Mouse (Mus musculus) MEL (cell line): ENCODE data around the gene Ryr1. TPM values are rescaled to one million over a fixed set of nuclear protein-coding genes. Genes with fewer than 3 reads are reported as not detected.

Experiments used
- DNase-seq: peaks from one replicate; pipeline ENCODE4 v3.0.0; 2011; ENCODE audit warnings: low read depth, low spot score
- H3K27ac ChIP-seq: 2 replicates; pipeline ENCODE4 v1.5.1; 2012; ENCODE audit warnings: low read depth, mild to moderate bottlenecking, control low read depth, low read length, moderate library complexity; ENCODE audit not compliant: control insufficient read depth
- H3K27me3 ChIP-seq, 2 experiments: fragments of 150-350 bp in 1 of 2; sonication (generic) in 1 of 2; 2 replicates each; pipeline ENCODE4 v1.6.1; 2012; ENCODE audit warnings: low read length in 2 of 2, mild to moderate bottlenecking in 2 of 2, improper control_type of control experiment in 1 of 2, moderate library complexity in 1 of 2; ENCODE audit not compliant: insufficient read depth in 2 of 2, control insufficient read depth in 1 of 2
- H3K36me3 ChIP-seq, 2 experiments: 2 replicates each; pipeline ENCODE4 v1.6.1; 2012 to 2014; ENCODE audit warnings: low read length in 2 of 2, improper control_type of control experiment in 1 of 2, inconsistent platforms in 1 of 2, mild to moderate bottlenecking in 1 of 2; ENCODE audit not compliant: insufficient read depth in 2 of 2, control insufficient read depth in 1 of 2
- H3K4me1 ChIP-seq, 2 experiments: fragments of 150-350 bp in 1 of 2; sonication (generic) in 1 of 2; 2 replicates each; pipeline ENCODE4 v1.6.1; 2012; ENCODE audit warnings: low read length in 2 of 2, improper control_type of control experiment in 1 of 2, mild to moderate bottlenecking in 1 of 2; ENCODE audit not compliant: insufficient read depth in 2 of 2, control insufficient read depth in 1 of 2
- H3K4me3 ChIP-seq, 2 experiments: fragments of 150-350 bp in 1 of 2; sonication (generic) in 1 of 2; 2 replicates each; pipeline ENCODE4 v1.5.1; 2012; ENCODE audit warnings: low read depth in 2 of 2, low read length in 2 of 2, mild to moderate bottlenecking in 2 of 2, moderate library complexity in 2 of 2, control low read depth in 1 of 2, improper control_type of control experiment in 1 of 2; ENCODE audit not compliant: control insufficient read depth in 1 of 2, insufficient read depth in 1 of 2
- H3K79me2 ChIP-seq: 2 replicates; pipeline ENCODE4 v1.6.1; 2012; ENCODE audit warnings: mild to moderate bottlenecking, low read length, moderate library complexity; ENCODE audit not compliant: control insufficient read depth, poor library complexity, insufficient read depth
- H3K9ac ChIP-seq: 2 replicates; pipeline ENCODE4 v1.6.1; 2012; ENCODE audit warnings: low read depth, mild to moderate bottlenecking, control low read depth, low read length, moderate library complexity; ENCODE audit not compliant: control insufficient read depth, poor library complexity, severe bottlenecking
- H3K9me3 ChIP-seq: fragments of 150-350 bp; sonication (generic); replicated peaks from 2 replicates; pipeline ENCODE4 v1.6.1; 2012; ENCODE audit warnings: mild to moderate bottlenecking, low read length, improper control_type of control experiment, moderate library complexity; ENCODE audit not compliant: insufficient read depth
- BHLHE40 ChIP-seq: IDR thresholded peaks from 2 replicates; pipeline ENCODE4 v1.6.1; 2012; ENCODE audit warnings: low read depth, mild to moderate bottlenecking, inconsistent platforms, low read length, improper control_type of control experiment, borderline replicate concordance
- E2F4 ChIP-seq: IDR thresholded peaks from 2 replicates; pipeline ENCODE4 v1.6.1; 2011; ENCODE audit warnings: low read depth, low read length, improper control_type of control experiment, borderline replicate concordance
- EP300 ChIP-seq, 2 experiments: IDR thresholded peaks; 2 replicates each; pipeline ENCODE4 v1.6.1; 2011; ENCODE audit warnings: improper control_type of control experiment in 2 of 2, low read length in 2 of 2, low read depth in 1 of 2, mild to moderate bottlenecking in 1 of 2
- ETS1 ChIP-seq: IDR thresholded peaks from 2 replicates; pipeline ENCODE4 v1.6.1; 2012; ENCODE audit warnings: low read depth, mild to moderate bottlenecking, inconsistent platforms, low read length, improper control_type of control experiment, moderate library complexity
- GATA1 ChIP-seq: IDR thresholded peaks from 2 replicates; pipeline ENCODE4 v1.6.1; 2011; ENCODE audit warnings: low read depth, low read length, improper control_type of control experiment
- HCFC1 ChIP-seq: IDR thresholded peaks from 2 replicates; pipeline ENCODE4 v1.6.1; 2012; ENCODE audit warnings: low read depth, mild to moderate bottlenecking, inconsistent platforms, low read length, improper control_type of control experiment, moderate library complexity
- KAT2A ChIP-seq: conservative IDR thresholded peaks from 2 replicates; pipeline ENCODE4 v1.6.1; 2012; ENCODE audit warnings: low read depth, low read length, improper control_type of control experiment, inconsistent platforms
- MAFK ChIP-seq: IDR thresholded peaks from 2 replicates; pipeline ENCODE4 v1.6.1; 2011; ENCODE audit warnings: low read depth, mild to moderate bottlenecking, low read length, improper control_type of control experiment, borderline replicate concordance
- MYB ChIP-seq: IDR thresholded peaks from 2 replicates; pipeline ENCODE4 v1.6.1; 2011; ENCODE audit warnings: mild to moderate bottlenecking, low read depth, low read length, improper control_type of control experiment
- MYC ChIP-seq: IDR thresholded peaks from 2 replicates; pipeline ENCODE4 v1.6.1; 2011; ENCODE audit warnings: low read depth, mild to moderate bottlenecking, low read length, improper control_type of control experiment, moderate library complexity
- POLR2A ChIP-seq, 2 experiments: IDR thresholded peaks; 2 replicates each; pipeline ENCODE4 v1.6.1; 2011 to 2012; ENCODE audit warnings: low read length in 2 of 2, mild to moderate bottlenecking in 2 of 2, control low read depth in 1 of 2, improper control_type of control experiment in 1 of 2, low read depth in 1 of 2, moderate library complexity in 1 of 2; ENCODE audit not compliant: control insufficient read depth in 1 of 2, insufficient read depth in 1 of 2, poor library complexity in 1 of 2
- SMC3 ChIP-seq: IDR thresholded peaks from 2 replicates; pipeline ENCODE4 v1.6.1; 2011; ENCODE audit warnings: low read depth, low read length, improper control_type of control experiment
- TAL1 ChIP-seq: IDR thresholded peaks from 2 replicates; pipeline ENCODE4 v1.6.1; 2012; ENCODE audit warnings: mild to moderate bottlenecking, inconsistent platforms, low read length, moderate library complexity, mixed read lengths
- USF1 ChIP-seq: IDR thresholded peaks from 2 replicates; pipeline ENCODE4 v1.6.1; 2014; ENCODE audit warnings: low read depth, mild to moderate bottlenecking, inconsistent platforms, low read length, improper control_type of control experiment, moderate library complexity
- USF2 ChIP-seq, 2 experiments: IDR thresholded peaks; 2 replicates each; pipeline ENCODE4 v1.6.1; 2011 to 2012; ENCODE audit warnings: improper control_type of control experiment in 2 of 2, low read length in 2 of 2, borderline replicate concordance in 1 of 2, inconsistent platforms in 1 of 2, low read depth in 1 of 2, mild to moderate bottlenecking in 1 of 2; ENCODE audit not compliant: insufficient read depth in 1 of 2
- ZC3H11A ChIP-seq: IDR thresholded peaks from 2 replicates; pipeline ENCODE4 v1.6.1; 2012; ENCODE audit warnings: low read depth, mild to moderate bottlenecking, inconsistent platforms, low read length, improper control_type of control experiment
- ZKSCAN1 ChIP-seq: IDR thresholded peaks from 2 replicates; pipeline ENCODE4 v1.6.1; 2012; ENCODE audit warnings: low read depth, mild to moderate bottlenecking, inconsistent platforms, low read length, improper control_type of control experiment, moderate library complexity
- ZMIZ1 ChIP-seq: IDR thresholded peaks from 2 replicates; pipeline ENCODE4 v1.6.1; 2012; ENCODE audit warnings: low read depth, mild to moderate bottlenecking, inconsistent platforms, low read length, improper control_type of control experiment, moderate library complexity
- ZNF384 ChIP-seq: IDR thresholded peaks from 2 replicates; pipeline ENCODE4 v1.6.1; 2012; ENCODE audit warnings: low read depth, mild to moderate bottlenecking, inconsistent platforms, low read length, improper control_type of control experiment
- polyA plus RNA-seq, 2 experiments: library from polyadenylated mRNA; stranded (reverse) in 1 of 2; unstranded in 1 of 2; fragments of >175 nt in 1 of 2; fragments of >200 nt in 1 of 2; gene quantifications; 2 replicates each; pipeline versions ENCODE4 v1.2.1 to v1.2.4; 2012; ENCODE audit warnings: low replicate concordance in 2 of 2, low read depth in 1 of 2; ENCODE audit not compliant: insufficient read length in 2 of 2, insufficient read depth in 1 of 2, missing spikeins in 1 of 2
- total RNA-seq: library from RNA; depleted of rRNA; stranded (reverse); fragments of 300-350 nt; gene quantifications from 2 replicates; pipeline ENCODE4 v1.2.3, GENCODE M21; 2012

Ryr1 gene
- total and polyA plus RNA-seq, 3 experiments: 0.27 to 0.54 TPM; not detected in 1

DNA sequence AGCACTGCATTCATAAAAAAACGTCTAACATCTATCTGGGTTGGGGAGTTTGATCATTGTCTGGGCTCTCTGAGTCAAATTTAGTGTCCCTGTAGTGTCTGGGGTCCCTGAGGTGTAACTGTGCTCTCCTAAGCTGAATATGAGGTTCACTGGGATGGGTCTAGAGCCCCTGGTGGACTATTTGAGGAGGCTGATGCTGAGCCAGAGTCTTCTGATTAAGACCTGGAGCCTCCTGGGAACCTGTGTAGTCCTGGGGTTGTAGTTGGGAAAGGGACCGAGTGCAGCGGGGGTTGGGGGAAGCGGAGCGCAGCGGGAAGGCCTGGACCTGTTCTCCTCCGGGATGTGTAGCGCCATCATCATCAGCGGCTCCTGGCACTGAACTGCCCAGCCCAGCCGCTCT, 38.1 kb downstream of the Ryr1 start:
- Histone ChIP-seq H3K27me3 (0 out of 4 replicates have a peak, but pooled peaks cover 0 to 1% of the 10 kb centered on the region in 2 experiments), H3K9me3 (no peaks in the 10 kb centered on the region), H3K27ac (no peak overlapping the region), H3K4me1 (peaks cover 4 to 17% of the 10 kb centered on the region in 2 experiments; a peak in 3 of 4 replicates), H3K36me3 (peaks cover 0 to 14% of the 10 kb centered on the region in 2 experiments; a peak in 2 of 4 replicates), H3K79me2 (no peaks in the 10 kb centered on the region), H3K4me3 (no peak overlapping the region), H3K9ac (no peak overlapping the region)
- no peak for DNase-seq
- no peak for TF ChIP-seq EP300 (IDR thresholded peaks at IDR 0.05; ENCODE audit: low read depth in 1 of 2, low read length in 2 of 2)
- no peak for TF ChIP-seq TAL1
- TF ChIP-seq POLR2A (IDR thresholded peaks at IDR 0.05; ENCODE audit: control insufficient read depth in 1 of 2, insufficient read depth in 1 of 2, low read depth in 1 of 2, low read length in 2 of 2, poor library complexity in 1 of 2): no peak
- no peak for TF ChIP-seq ETS1
- no peak for TF ChIP-seq ZKSCAN1
- no peak for TF ChIP-seq USF2 (IDR thresholded peaks at IDR 0.05; ENCODE audit: borderline replicate concordance in 1 of 2, insufficient read depth in 1 of 2, low read depth in 1 of 2, low read length in 2 of 2)
- TF ChIP-seq GATA1: no peak
- no peak for TF ChIP-seq SMC3
- no peak for TF ChIP-seq MAFK
- TF ChIP-seq ZNF384: no peak
- no peak for TF ChIP-seq E2F4
- TF ChIP-seq ZC3H11A: no peak
- no peak for TF ChIP-seq BHLHE40
- no peak for TF ChIP-seq KAT2A
- no peak for TF ChIP-seq MYB
- TF ChIP-seq MYC: no peak
- TF ChIP-seq ZMIZ1: no peak
- no peak for TF ChIP-seq HCFC1

DNA sequence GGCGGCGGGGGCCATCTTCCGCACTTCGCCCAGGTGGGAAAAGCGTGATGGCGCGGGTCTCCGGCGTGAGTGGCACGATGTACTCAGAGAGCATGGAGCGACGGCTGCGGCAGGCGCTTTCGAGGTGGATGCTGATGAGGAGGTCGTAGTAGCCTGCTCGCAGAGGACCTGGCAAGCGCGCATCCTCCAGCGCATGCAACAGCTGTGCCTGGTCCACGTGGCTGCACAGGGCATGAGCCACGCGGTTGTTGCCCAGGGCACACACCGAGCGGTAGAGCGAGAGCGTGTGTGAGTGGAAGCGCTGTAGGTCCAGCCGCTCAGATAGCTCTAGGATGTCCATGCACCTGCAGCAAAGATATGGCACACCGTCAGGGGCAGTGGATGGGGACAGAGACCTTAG, 39.0 kb downstream of the Ryr1 start:
- no peak overlapping the region for H3K27ac ChIP-seq
- peaks cover 0 to 3% of the 10 kb centered on the region in 2 experiments; a peak in 3 of 4 replicates for H3K27me3 ChIP-seq
- no peaks in the 10 kb centered on the region for H3K9me3 ChIP-seq
- no peak overlapping the region for H3K9ac ChIP-seq
- peaks cover 0 to 14% of the 10 kb centered on the region in 2 experiments; a peak in 2 of 4 replicates for H3K36me3 ChIP-seq
- H3K4me1 ChIP-seq: peaks cover 4 to 17% of the 10 kb centered on the region in 2 experiments; a peak in 3 of 4 replicates
- H3K79me2 ChIP-seq: no peaks in the 10 kb centered on the region
- no peak for DNase-seq
- no peak overlapping the region for H3K4me3 ChIP-seq
- TF ChIP-seq USF1: no peak
